Mouse (Mus musculus) thymus, adult 2 months (tissue): ENCODE measurements at regions not wholly inside any gene's neighbourhood (a gene's known extent, or its start where the extent isn't known, plus 50 kb on each side); places are given as distances from the start of the nearest gene placed in this dataset.

ENCODE experiments used
- CTCF ChIP-seq: fragments of 200-500 bp; IDR thresholded peaks from 2 replicates; pipeline ENCODE4 v1.5.1; 2012; ENCODE audit warnings: mild to moderate bottlenecking, control low read depth, low read length, moderate library complexity, borderline replicate concordance; ENCODE audit not compliant: control insufficient read depth, poor library complexity, insufficient read depth; ENCODE audit errors: extremely low read depth
- POLR2A ChIP-seq: fragments of 200-500 bp; IDR thresholded peaks from 2 replicates; pipeline ENCODE4 v1.6.1; 2012; ENCODE audit warnings: mild to moderate bottlenecking, low read length, control low read depth, moderate library complexity; ENCODE audit not compliant: control insufficient read depth, poor library complexity, insufficient read depth; ENCODE audit errors: extremely low read depth

DNA sequence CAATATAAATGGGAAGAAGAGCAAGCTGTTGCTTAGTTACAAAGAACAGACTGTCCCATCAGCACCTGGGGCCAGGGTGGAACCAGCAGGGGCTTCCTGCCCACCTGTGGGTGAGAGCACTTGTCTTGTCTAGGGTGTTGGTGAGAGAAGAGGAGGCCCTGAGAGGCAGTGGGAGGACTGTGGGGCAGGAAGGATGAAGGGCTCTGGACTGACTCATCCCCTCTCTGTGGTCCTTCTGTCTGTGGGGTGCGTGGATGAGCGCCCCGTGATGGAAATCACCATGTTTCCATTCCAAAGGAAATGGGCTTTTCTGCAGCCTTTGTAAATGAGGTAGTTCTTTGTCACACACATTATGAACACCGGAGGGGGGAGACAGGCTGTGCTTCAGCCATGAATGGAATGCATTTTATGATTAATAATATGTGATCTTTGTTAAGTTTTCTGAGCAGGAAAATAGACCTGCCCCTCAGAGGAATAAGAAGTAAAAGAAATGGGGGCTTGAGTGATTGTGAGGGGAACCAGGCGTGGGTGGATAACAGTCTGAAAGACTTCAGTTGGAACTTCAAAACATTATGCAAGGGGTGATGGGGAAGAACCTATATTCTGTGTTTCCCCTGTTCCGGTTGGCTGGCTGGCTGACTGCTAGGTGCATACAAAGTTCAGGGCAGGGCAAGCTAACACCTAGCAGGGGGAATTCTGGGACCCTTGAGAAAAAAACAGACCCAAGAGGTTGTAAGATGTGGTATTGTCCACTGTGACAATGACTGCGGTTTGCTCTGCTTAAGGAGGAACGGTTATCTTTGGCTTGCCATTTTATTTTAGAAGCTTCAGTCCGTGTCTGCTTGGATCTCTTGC is 237.3 kb downstream of the Gadd45g start:
- 0 out of 2 replicates have a peak, but pooled peaks have one; percentile 14 for TF ChIP-seq CTCF
- TF ChIP-seq POLR2A = no peak
